Mouse (Mus musculus) ES-E14 (cell line): ENCODE data around the gene Carm1.

Experiments used
- CHD2 ChIP-seq: IDR thresholded peaks from 2 replicates; pipeline ENCODE4 v1.6.1; 2014; ENCODE audit warnings: mild to moderate bottlenecking, low read depth, low read length, inconsistent platforms
- HCFC1 ChIP-seq: IDR thresholded peaks from 2 replicates; pipeline ENCODE4 v1.6.1; 2012; ENCODE audit warnings: low read length, inconsistent platforms, borderline replicate concordance; ENCODE audit not compliant: insufficient read depth
- ZNF384 ChIP-seq: IDR thresholded peaks from 2 replicates; pipeline ENCODE4 v1.6.1; 2012; ENCODE audit warnings: low read depth, low read length, inconsistent platforms

GRCm38 (mm10) chr9:21525142-21525936 lies 21.4 kb upstream of the Carm1 start:
- TF ChIP-seq CHD2 = no peak
- TF ChIP-seq ZNF384 = no peak
- no peak for TF ChIP-seq HCFC1
